Mouse (Mus musculus) embryonic facial prominence, embryonic 12.5 days (tissue): ENCODE data around the gene Cdkal1. TPM values are rescaled to one million over a fixed set of nuclear protein-coding genes. Genes with fewer than 3 reads are reported as not detected.

ENCODE experiments used
- ATAC-seq: fragments of 200-750 bp; cut with Nextera tagmentation; 2 replicates; pipeline ENCODE4 v1.8.0; 2017; ENCODE audit not compliant: insufficient number of reproducible peaks, insufficient read depth, low FRiP score, low TSS enrichment
- H3K27ac ChIP-seq: fragments of 300-500 bp; sonication (generic); 2 replicates; pipeline ENCODE4 v1.5.1; 2016; ENCODE audit warnings: mild to moderate bottlenecking
- H3K27me3 ChIP-seq: fragments of 300-500 bp; sonication (generic); 2 replicates; pipeline ENCODE4 v1.6.1; 2016; ENCODE audit warnings: mild to moderate bottlenecking, moderate library complexity
- H3K36me3 ChIP-seq: fragments of 300-500 bp; sonication (generic); 2 replicates; pipeline ENCODE4 v1.6.1; 2016; ENCODE audit warnings: mild to moderate bottlenecking
- H3K4me1 ChIP-seq: fragments of 300-500 bp; sonication (generic); 2 replicates; pipeline ENCODE4 v1.6.1; 2016
- H3K4me2 ChIP-seq: fragments of 300-500 bp; sonication (generic); replicated peaks from 2 replicates; pipeline ENCODE4 v1.6.1; 2016; ENCODE audit warnings: mild to moderate bottlenecking, moderate library complexity
- H3K4me3 ChIP-seq: fragments of 300-500 bp; sonication (generic); 2 replicates; pipeline ENCODE4 v1.5.1; 2016; ENCODE audit warnings: mild to moderate bottlenecking
- H3K9ac ChIP-seq: fragments of 300-500 bp; sonication (generic); 2 replicates; pipeline ENCODE4 v1.6.1; 2016; ENCODE audit warnings: mild to moderate bottlenecking, moderate library complexity
- H3K9me3 ChIP-seq: fragments of 300-500 bp; sonication (generic); 2 replicates; pipeline ENCODE4 v1.6.1; 2016; ENCODE audit warnings: mild to moderate bottlenecking, moderate library complexity
- WGBS: fragments of 180-500 bp; shearing (Covaris S2); methylation state at CpG from one replicate; pipeline ENCODE4 v1.1.7; 2016; 5-methylcytosine and 5-hydroxymethylcytosine counted together
- polyA plus RNA-seq: library from polyadenylated mRNA; unstranded; fragments of >200 nt; fragmentation: Nextera tagmentation; extraction: Ambion mirVana; gene quantifications from 2 replicates; pipeline ENCODE4 v1.2.1, GENCODE M21; 2016

Gene Cdkal1
- polyA plus RNA-seq, 1 experiment from 2014 or later: 42.7 TPM

- no peaks in the 10 kb centered on the region for H3K36me3 ChIP-seq
- peak overlapping the region; percentile 53 for H3K4me2 ChIP-seq
- H3K9me3 ChIP-seq: 0 out of 2 replicates have a peak, but pooled peaks cover 7% of the 10 kb centered on the region
- peak overlapping the region; percentile 31 for H3K4me3 ChIP-seq
- H3K27me3 ChIP-seq: no peaks in the 10 kb centered on the region
- 0 out of 2 replicates have a peak, but pooled peaks have one; percentile 52 for ATAC-seq
- H3K27ac ChIP-seq: peak overlapping the region; percentile 51
- H3K4me1 ChIP-seq: peaks cover 7% of the 10 kb centered on the region; the same call in 1 of the 2 replicates
- peak overlapping the region; percentile 31; the same call in 1 of the 2 replicates for H3K9ac ChIP-seq
- 2% methylated on average over 27 of the region's 27 CpGs for WGBS
Measured at GRCm38 (mm10) chr13:29210159-29211021, 645.1 kb downstream of the Cdkal1 start.

- H3K36me3 ChIP-seq: no peaks in the 10 kb centered on the region
- 96% methylated on average over 6 of the region's 6 CpGs for WGBS
- H3K4me2 ChIP-seq: no peak overlapping the region
- no peak overlapping the region for H3K4me3 ChIP-seq
- H3K27ac ChIP-seq: no peak overlapping the region
- no peak overlapping the region for H3K9ac ChIP-seq
- H3K27me3 ChIP-seq: no peaks in the 10 kb centered on the region
- peaks cover 7% of the 10 kb centered on the region; the same call in 1 of the 2 replicates for H3K4me1 ChIP-seq
- ATAC-seq: no peak
- 0 out of 2 replicates have a peak, but pooled peaks cover 7% of the 10 kb centered on the region for H3K9me3 ChIP-seq
Measured at GRCm38 (mm10) chr13:29208749-29209148, 646.7 kb downstream of the Cdkal1 start.

GRCm38 (mm10) chr13:29203856-29204255 lies 651.6 kb downstream of the Cdkal1 start:
- no peak overlapping the region for H3K4me2 ChIP-seq
- no peak overlapping the region for H3K9ac ChIP-seq
- WGBS: 77% methylated on average over 5 of the region's 5 CpGs
- ATAC-seq: no peak
- H3K27ac ChIP-seq: no peak overlapping the region
- no peaks in the 10 kb centered on the region for H3K27me3 ChIP-seq
- no peak overlapping the region for H3K4me3 ChIP-seq
- H3K9me3 ChIP-seq: 0 out of 2 replicates have a peak, but pooled peaks cover 7% of the 10 kb centered on the region
- H3K36me3 ChIP-seq: no peaks in the 10 kb centered on the region
- peaks cover 3% of the 10 kb centered on the region; the same call in 1 of the 2 replicates for H3K4me1 ChIP-seq

GRCm38 (mm10) chr13:29203426-29203825 lies 652.0 kb downstream of the Cdkal1 start:
- H3K9ac ChIP-seq: no peak overlapping the region
- no peaks in the 10 kb centered on the region for H3K27me3 ChIP-seq
- no peak overlapping the region for H3K27ac ChIP-seq
- peaks cover 3% of the 10 kb centered on the region; the same call in 1 of the 2 replicates for H3K4me1 ChIP-seq
- H3K36me3 ChIP-seq: no peaks in the 10 kb centered on the region
- no peak overlapping the region for H3K4me2 ChIP-seq
- 84% methylated on average over 5 of the region's 5 CpGs for WGBS
- no peak for ATAC-seq
- H3K4me3 ChIP-seq: no peak overlapping the region
- 0 out of 2 replicates have a peak, but pooled peaks cover 3% of the 10 kb centered on the region for H3K9me3 ChIP-seq

- WGBS: 71% methylated on average over 2 of the region's 2 CpGs
- no peak overlapping the region for H3K27ac ChIP-seq
- H3K4me1 ChIP-seq: peaks cover 3% of the 10 kb centered on the region; the same call in 1 of the 2 replicates
- no peaks in the 10 kb centered on the region for H3K36me3 ChIP-seq
- H3K4me3 ChIP-seq: no peak overlapping the region
- no peaks in the 10 kb centered on the region for H3K9me3 ChIP-seq
- ATAC-seq: no peak
- no peak overlapping the region for H3K9ac ChIP-seq
- no peaks in the 10 kb centered on the region for H3K27me3 ChIP-seq
- H3K4me2 ChIP-seq: no peak overlapping the region
Measured at GRCm38 (mm10) chr13:29202562-29202961, 652.9 kb downstream of the Cdkal1 start.

- WGBS: 32% methylated on average over 6 of the region's 6 CpGs
- Histone ChIP-seq H3K4me2 (no peak overlapping the region), H3K4me3 (no peak overlapping the region), H3K27me3 (no peaks in the 10 kb centered on the region), H3K27ac (0 out of 2 replicates have a peak overlapping the region, but pooled peaks have one; percentile 19), H3K36me3 (no peaks in the 10 kb centered on the region), H3K9ac (no peak overlapping the region), H3K4me1 (peaks cover 8% of the 10 kb centered on the region; the same call in 1 of the 2 replicates), H3K9me3 (no peaks in the 10 kb centered on the region)
- ATAC-seq: 0 out of 2 replicates have a peak, but pooled peaks have one; percentile 72
Measured at GRCm38 (mm10) chr13:29199679-29200078, 655.8 kb downstream of the Cdkal1 start.

- Histone ChIP-seq H3K4me2 (no peak overlapping the region), H3K36me3 (no peaks in the 10 kb centered on the region), H3K4me1 (peaks cover 8% of the 10 kb centered on the region; the same call in 1 of the 2 replicates), H3K9me3 (no peaks in the 10 kb centered on the region), H3K27me3 (no peaks in the 10 kb centered on the region), H3K27ac (no peak overlapping the region), H3K4me3 (no peak overlapping the region), H3K9ac (no peak overlapping the region)
- WGBS: 49% methylated on average over 9 of the region's 9 CpGs
- no peak for ATAC-seq
Measured at GRCm38 (mm10) chr13:29196798-29197498, 658.5 kb downstream of the Cdkal1 start.

GRCm38 (mm10) chr13:29195722-29196121 lies 659.8 kb downstream of the Cdkal1 start:
- no peak overlapping the region for H3K4me3 ChIP-seq
- ATAC-seq: no peak
- WGBS: 62% methylated on average over 4 of the region's 4 CpGs
- H3K4me1 ChIP-seq: peaks cover 8% of the 10 kb centered on the region; the same call in 1 of the 2 replicates
- H3K27me3 ChIP-seq: no peaks in the 10 kb centered on the region
- H3K36me3 ChIP-seq: no peaks in the 10 kb centered on the region
- H3K4me2 ChIP-seq: no peak overlapping the region
- no peak overlapping the region for H3K27ac ChIP-seq
- H3K9me3 ChIP-seq: no peaks in the 10 kb centered on the region
- H3K9ac ChIP-seq: no peak overlapping the region

- Histone ChIP-seq H3K36me3 (no peaks in the 10 kb centered on the region), H3K4me2 (no peak overlapping the region), H3K4me1 (peaks cover 8% of the 10 kb centered on the region; the same call in 1 of the 2 replicates), H3K27ac (no peak overlapping the region), H3K9ac (no peak overlapping the region), H3K4me3 (no peak overlapping the region), H3K9me3 (no peaks in the 10 kb centered on the region), H3K27me3 (no peaks in the 10 kb centered on the region)
- no peak for ATAC-seq
- 65% methylated on average over 4 of the region's 4 CpGs for whole genome bisulfite sequencing
Measured at GRCm38 (mm10) chr13:29194946-29195345, 660.5 kb downstream of the Cdkal1 start.

GRCm38 (mm10) chr13:29192697-29193096 lies 662.8 kb downstream of the Cdkal1 start:
- no peak overlapping the region for H3K4me3 ChIP-seq
- H3K4me2 ChIP-seq: no peak overlapping the region
- peaks cover 5% of the 10 kb centered on the region; the same call in 1 of the 2 replicates for H3K4me1 ChIP-seq
- ATAC-seq: no peak
- no peaks in the 10 kb centered on the region for H3K9me3 ChIP-seq
- no peaks in the 10 kb centered on the region for H3K36me3 ChIP-seq
- H3K27ac ChIP-seq: no peak overlapping the region
- no peak overlapping the region for H3K9ac ChIP-seq
- WGBS: 86% methylated on average over 3 of the region's 3 CpGs
- no peaks in the 10 kb centered on the region for H3K27me3 ChIP-seq

- no peaks in the 10 kb centered on the region for H3K4me1 ChIP-seq
- no peak overlapping the region for H3K4me3 ChIP-seq
- no peak overlapping the region for H3K4me2 ChIP-seq
- no peaks in the 10 kb centered on the region for H3K9me3 ChIP-seq
- H3K27ac ChIP-seq: no peak overlapping the region
- WGBS: 59% methylated on average over 7 of the region's 7 CpGs
- H3K36me3 ChIP-seq: no peaks in the 10 kb centered on the region
- no peak overlapping the region for H3K9ac ChIP-seq
- H3K27me3 ChIP-seq: no peaks in the 10 kb centered on the region
- ATAC-seq: no peak
Measured at GRCm38 (mm10) chr13:29190548-29190947, 664.9 kb downstream of the Cdkal1 start.
